Mouse (Mus musculus): ENCODE data around the gene Chrna9.

Gene Chrna9

DNA sequence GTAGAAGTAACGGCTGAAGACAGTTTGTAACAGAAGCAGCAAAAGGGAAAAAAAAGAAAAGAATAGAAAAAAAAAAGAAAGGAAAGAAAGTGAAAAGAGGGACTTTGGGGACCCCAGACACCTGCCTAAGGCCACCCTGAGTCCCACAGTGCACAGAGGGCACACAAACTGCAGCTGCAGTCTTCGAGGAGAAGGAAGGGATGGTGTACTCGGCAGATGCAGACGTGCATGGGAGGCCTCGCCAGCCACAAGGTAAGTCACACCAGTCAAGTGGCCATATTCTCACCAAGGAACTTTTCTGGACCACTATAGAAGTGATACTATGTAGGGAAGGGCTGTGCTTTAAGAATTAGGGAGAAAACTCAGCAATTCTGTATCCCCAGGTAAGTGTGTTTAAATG is at the start of gene Chrna9:
TSS of gene Chrna9 (plus strand) at position 139 of the 400 bp plus-strand sequence.
- DNase-seq (ENCODE audit: extremely low read depth, low read depth, low spot score): no peak

DNA sequence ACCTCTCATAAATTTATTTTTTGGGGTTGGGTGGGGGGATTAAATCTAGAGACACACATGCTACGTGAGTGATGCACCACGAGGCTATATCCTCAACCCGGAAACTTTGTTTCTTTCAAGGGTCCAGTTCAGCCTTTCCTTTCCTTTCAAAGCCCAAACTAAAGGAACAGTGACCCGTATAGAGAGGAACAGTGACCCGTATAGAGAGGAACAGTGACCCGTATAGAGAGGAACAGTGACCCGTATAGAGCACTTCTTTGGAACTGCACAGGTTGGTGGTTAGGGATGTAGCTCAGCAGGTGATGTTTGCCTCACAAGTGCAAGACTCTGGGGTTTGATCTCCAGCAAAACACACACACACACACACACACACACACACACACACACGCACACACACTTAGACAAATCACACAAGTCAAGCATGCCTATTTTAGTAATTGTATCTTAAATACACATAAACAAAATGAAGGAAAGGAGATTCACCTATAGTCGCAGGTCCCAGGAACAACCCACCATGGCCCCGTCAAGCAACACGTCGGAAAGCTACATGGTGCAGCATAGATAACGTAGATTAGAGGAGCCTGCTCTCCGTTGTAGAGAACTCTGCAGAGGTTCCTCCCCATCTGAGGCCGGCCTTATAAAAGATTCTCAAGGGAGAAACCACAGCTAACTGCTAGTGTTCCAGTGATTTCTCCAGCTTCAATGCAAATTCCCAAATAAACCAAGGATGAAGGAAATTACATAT is 48.9 kb upstream of the Chrna9 start:
- DNase-seq (ENCODE audit: extremely low read depth, low read depth, low spot score): no peak

DNA sequence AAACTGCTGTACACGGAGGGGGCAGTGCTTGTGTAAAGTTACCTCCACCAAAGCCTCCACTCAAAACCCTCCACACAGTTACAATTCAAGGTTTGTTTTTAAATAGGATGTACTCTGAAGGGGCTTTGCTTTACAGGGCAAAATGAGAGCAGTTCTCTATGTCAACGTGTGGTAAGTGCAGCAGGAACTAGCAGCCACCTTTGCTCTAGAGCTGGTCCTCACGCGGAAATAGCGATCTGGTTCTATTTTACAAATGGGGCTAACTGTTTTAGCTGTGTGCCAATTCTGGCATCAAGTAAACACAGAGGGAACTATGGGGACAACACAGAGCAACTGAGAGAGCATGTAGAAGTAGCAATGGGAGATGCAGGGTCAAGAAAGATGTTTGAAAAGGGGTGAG is 46.6 kb upstream of the Chrna9 start:
- DNase-seq (ENCODE audit: extremely low read depth, low read depth, low spot score): no peak

GRCm38 (mm10) chr5:65888998-65889397 is 45.7 kb upstream of the Chrna9 start:
- DNase-seq (ENCODE audit: extremely low read depth, low read depth, low spot score): no peak

GRCm38 (mm10) chr5:65891251-65891826 is 43.4 kb upstream of the Chrna9 start:
- DNase-seq (ENCODE audit: extremely low read depth, low read depth, low spot score): no peak

GRCm38 (mm10) chr5:65895121-65895692 is 39.5 kb upstream of the Chrna9 start:
- DNase-seq (ENCODE audit: extremely low read depth, low read depth, low spot score): no peak

DNA sequence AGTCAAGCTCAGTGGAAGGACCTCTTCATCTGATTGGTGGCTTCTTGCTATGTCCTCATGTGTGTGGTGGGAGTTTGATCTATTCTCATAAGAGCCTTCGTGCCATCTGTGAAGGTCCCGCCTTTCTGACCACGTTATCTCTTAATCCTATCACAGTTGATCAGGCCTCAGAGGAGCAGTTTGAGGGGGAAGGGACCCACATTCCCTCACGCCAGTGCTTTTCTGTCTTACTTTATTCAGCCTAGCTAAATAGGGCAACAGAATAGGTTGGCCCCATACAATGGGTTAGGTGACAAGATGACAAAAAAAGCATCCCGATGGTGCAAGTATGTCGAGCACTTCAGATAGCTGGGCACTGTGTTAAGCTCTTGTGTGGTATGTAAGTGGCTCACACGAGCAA is 39.0 kb upstream of the Chrna9 start:
- no peak for DNase-seq (ENCODE audit: extremely low read depth, low read depth, low spot score)

DNA sequence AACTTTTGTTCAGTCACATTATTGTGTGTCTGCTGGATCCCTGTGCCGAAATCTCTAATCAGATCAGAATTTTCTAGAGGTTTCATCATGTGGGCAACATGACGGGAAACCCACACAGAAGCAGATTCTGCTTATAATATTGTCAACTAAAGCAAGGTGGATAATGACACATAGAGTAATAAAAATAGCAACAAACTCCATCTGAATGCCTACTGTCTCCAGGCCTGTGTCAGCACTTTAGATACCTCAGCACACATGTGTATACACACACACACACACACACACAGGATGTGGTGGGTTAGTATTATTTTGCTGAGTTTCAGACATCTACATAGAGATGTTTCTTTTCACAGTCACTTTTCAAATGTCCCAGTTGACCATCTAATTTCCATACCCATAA is 37.0 kb upstream of the Chrna9 start:
- DNase-seq (ENCODE audit: extremely low read depth, low read depth, low spot score): no peak

GRCm38 (mm10) chr5:65898683-65899082 is 36.0 kb upstream of the Chrna9 start:
- no peak for DNase-seq (ENCODE audit: extremely low read depth, low read depth, low spot score)

GRCm38 (mm10) chr5:65900113-65900512 is 34.6 kb upstream of the Chrna9 start:
- DNase-seq (ENCODE audit: extremely low read depth, low read depth, low spot score): no peak

DNA sequence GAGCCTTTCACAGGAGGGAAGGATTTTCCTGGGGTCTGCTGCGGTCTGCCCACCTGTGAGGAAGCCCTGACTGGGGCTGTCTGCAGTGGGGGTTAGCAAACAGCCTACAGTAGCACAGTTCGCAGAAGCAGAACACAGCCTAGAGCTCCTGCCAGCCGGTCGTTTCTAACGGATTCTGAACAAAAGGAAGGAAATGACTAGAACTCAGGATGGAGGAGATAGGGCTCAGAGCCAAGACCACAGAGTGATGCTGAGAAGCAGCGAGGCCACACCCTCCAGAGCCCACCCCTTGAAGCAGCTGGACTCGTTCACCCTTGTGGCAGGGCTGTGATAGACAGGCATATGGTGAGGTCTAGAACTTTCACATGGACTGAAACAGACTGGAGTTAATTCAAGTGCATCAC is 33.9 kb upstream of the Chrna9 start:
- DNase-seq (ENCODE audit: extremely low read depth, low read depth, low spot score): no peak

- no peak for DNase-seq (ENCODE audit: extremely low read depth, low read depth, low spot score)
These were observed 32.8 kb upstream of the Chrna9 start for GRCm38 (mm10) chr5:65901868-65902418.

DNA sequence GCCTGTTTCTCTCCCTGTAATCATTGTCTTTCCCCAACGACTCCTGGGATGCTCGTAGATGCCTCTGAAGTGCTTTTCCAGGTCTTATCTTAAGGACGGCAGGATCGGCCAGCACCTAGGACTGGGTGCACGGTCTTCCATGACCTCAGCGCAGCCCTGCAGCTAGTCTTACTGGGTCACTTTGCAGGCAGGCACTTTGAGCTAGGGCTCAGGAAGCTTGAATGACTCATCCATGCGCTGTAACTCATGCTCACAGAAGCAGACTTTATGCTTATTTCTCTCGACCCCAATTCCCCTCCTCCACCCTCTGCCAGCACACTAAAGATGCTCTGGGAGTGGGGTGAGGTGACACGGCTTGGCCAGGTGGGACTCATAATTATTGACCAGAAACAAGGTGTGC is 31.9 kb upstream of the Chrna9 start:
- DNase-seq (ENCODE audit: extremely low read depth, low read depth, low spot score): no peak

DNA sequence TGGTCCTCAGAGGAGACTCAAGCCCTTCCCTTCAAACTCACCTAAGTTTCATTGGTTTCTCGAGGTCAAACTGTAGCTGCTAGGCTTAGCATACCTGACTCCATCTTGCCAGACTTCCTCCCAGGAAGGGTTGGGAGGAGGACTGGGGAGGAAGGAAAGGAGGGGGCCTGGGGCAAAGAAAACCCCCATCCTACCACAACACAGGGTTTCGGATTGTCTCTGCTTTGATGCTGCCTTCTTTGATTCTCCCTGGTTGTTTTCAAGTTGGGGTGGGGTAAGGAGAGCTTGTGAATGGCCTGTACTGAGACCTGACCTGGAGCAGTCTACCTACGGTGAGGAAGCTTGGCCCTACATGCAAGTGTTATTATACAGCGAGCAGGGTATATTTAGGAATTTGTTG is 30.2 kb upstream of the Chrna9 start:
- DNase-seq (ENCODE audit: extremely low read depth, low read depth, low spot score): no peak

GRCm38 (mm10) chr5:65908751-65909150 is 26.0 kb upstream of the Chrna9 start:
- DNase-seq (ENCODE audit: extremely low read depth, low read depth, low spot score): no peak

GRCm38 (mm10) chr5:65909321-65909720 is 25.4 kb upstream of the Chrna9 start:
- DNase-seq (ENCODE audit: extremely low read depth, low read depth, low spot score): no peak

GRCm38 (mm10) chr5:65910398-65910797 is 24.3 kb upstream of the Chrna9 start:
- DNase-seq (ENCODE audit: extremely low read depth, low read depth, low spot score): no peak

DNA sequence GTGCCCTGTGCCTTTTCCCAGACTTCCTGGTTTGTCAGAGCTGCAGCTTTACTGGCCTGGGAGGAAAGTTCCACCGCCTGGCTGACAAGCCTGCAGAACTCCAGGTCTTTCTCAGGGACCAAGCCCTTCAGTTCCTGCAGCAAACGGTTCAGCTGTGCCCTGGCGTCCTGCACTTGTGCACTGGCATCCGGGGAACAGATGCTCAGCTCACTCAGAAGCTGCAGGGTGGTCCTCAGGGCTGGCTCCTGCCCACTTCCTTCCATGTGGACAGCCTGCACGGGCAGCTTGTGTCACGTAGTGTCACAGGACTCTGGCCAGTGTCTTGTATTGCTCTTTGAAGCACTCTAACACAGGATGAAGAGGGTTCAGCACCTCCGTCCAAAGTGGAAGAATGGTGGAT is 23.0 kb upstream of the Chrna9 start:
- DNase-seq (ENCODE audit: extremely low read depth, low read depth, low spot score): no peak

DNA sequence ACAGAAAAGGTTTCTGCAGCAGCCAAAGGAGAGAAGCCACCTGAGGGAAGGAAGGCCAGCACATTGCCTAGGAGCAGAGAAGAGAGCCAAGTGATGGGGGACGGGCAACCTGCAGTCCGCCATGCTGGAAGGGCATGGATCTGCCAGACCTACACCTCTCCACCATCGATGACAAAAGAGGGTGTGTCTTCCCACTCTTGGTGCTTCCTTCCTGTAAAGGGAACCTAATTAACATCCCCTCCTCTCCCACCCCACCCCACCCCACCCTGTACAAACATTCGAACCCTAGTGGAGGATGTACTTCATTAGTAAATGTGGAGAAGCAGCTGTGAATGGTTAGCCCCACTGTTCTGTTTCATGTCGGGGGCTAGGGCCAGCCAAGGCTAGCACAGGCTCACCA is 22.5 kb upstream of the Chrna9 start:
- no peak for DNase-seq (ENCODE audit: extremely low read depth, low read depth, low spot score)

GRCm38 (mm10) chr5:65913126-65913525 is 21.6 kb upstream of the Chrna9 start:
- DNase-seq (ENCODE audit: extremely low read depth, low read depth, low spot score): no peak

DNA sequence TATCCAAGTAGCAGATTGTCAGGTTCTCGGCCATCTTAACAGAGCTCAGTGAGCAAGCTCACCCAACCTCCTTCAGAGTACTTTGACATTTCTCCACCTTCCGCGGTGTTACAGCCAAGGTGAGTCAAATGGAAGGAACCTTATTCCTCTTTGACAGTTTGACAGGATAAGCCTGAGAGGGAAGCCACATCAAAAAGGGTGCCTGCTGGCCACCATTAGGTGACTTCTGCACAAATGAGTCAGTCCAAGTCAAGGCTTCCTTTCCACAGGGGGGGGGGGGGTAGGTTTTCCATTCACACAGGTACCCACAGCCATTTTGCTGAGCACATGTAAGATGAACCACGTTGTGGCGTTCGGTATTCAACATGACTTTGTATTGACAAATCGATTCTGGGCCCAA is 20.4 kb upstream of the Chrna9 start:
- DNase-seq (ENCODE audit: extremely low read depth, low read depth, low spot score): no peak

GRCm38 (mm10) chr5:65916930-65917329 is 17.8 kb upstream of the Chrna9 start:
- no peak for DNase-seq (ENCODE audit: extremely low read depth, low read depth, low spot score)
